Mouse (Mus musculus): ENCODE results near the gene Anxa9.

The Anxa9 gene

DNA sequence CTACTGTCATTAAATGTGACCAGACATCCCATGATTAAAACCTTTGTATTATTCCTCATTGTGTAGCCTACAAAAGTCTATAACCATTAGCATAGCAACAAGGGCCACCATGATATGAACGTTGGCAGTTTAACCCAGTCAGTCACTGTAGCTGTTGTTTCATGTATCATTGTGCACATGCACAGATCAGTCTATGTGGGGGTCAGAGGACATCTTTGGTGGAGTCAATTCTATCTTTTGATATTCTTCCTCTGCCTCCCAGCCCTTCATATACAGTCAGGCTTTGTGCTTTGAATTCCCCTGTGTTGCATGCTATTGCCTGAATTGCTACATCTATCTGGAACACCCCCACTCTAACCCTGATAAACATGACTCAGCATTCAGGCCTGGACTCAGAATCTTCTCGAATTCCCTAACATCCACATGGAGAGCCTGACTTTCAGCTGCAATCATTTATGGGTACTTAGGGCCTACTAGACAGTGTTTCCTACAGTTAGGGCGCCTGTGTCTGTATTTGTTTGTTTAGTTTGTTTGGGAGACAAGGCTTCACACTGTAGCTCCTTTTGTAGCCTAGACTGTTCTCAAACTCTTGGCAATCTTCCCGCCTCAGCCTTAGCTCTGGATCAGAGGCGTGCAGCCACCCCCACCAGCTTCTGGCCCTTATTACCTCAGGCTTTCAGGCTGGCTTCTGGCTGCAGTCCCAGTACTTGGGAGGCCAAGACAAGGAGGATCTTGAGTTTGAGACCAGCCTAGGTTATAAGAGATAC, 60.3 kb downstream of the Anxa9 start:
- no peak for DNase-seq
